Mouse (Mus musculus) thymus, postnatal 14 days (tissue): ENCODE data around the gene Arhgef25.

Experiments
- DNase-seq: peaks from one replicate; pipeline ENCODE4 v3.0.0; 2021

The Arhgef25 gene

GRCm38 (mm10) chr10:127183759-127184158, 6.1 kb downstream of the Arhgef25 start:
- no peak for DNase-seq

- no peak for DNase-seq
Observed at GRCm38 (mm10) chr10:127182624-127183023, 7.3 kb downstream of the Arhgef25 start.

DNA sequence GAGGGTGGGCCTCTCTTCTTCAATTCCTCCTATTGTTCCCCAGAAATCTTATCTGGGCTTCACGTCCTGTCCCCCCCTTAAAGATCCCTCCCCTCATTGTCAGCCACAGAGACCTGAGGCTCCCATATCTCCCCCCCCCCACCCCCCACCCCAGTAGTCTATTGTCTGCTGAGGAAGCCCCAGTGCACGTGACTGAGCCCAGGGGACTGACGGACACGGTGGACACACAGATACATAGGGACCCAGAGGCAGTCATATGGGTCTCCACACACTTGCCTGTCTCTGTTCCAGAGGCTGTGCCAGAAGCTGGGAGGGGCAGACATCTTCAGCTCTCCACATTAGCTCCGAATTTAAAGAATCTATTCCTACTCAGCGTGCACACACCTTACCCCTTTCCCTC, 8.3 kb downstream of the Arhgef25 start:
- DNase-seq: no peak

- DNase-seq: no peak
Observed at GRCm38 (mm10) chr10:127180695-127181047, 9.2 kb downstream of the Arhgef25 start.

DNA sequence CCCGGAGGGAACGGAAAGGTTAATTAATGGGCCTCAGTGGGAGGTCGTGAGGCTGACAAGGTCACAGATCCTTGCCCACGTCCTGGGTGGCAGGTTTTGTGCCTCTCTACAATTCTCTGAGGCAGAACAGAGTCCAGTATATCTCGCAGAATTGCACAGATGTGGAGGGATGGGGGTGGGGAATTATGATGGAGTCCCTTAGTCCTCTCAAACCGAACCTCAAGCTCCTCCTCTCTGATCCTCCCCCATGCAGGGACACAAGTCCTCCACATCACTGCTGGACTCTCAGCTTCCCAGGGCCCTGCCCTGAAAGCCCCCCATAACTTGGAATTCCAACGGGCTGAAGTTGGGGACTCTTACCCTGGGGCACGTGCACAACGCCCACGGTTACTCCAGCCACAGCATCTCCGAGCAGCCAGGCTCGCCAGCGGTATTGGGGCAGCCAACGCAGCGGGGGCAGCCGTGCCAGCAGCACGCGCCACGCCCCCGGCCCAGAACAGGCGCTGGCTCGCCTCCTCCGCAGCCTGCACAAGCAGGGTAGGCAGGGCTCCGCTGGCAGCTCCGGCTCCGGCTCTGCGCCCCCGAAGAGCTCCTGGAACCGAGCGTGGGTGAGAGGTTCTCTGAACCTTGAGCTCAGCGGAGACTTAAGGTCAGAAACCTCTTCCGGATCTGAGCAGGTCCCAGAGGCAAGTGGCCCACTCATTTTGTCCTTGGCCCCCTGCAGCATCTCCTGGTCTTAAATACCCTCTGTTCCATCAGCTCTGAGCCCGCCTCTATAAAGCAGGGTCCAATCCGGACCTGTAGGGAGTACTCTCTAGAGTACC, 9.8 kb downstream of the Arhgef25 start, which contains the start of gene Slc26a10:
Gene Slc26a10, minus strand, starts transcription at position 775 of the 824 bp plus-strand sequence.
- no peak for DNase-seq

GRCm38 (mm10) chr10:127178286-127179027, 11.4 kb downstream of the Arhgef25 start:
- DNase-seq: no peak

GRCm38 (mm10) chr10:127177719-127178118, 12.2 kb downstream of the Arhgef25 start:
- peak; percentile 60 for DNase-seq

DNA sequence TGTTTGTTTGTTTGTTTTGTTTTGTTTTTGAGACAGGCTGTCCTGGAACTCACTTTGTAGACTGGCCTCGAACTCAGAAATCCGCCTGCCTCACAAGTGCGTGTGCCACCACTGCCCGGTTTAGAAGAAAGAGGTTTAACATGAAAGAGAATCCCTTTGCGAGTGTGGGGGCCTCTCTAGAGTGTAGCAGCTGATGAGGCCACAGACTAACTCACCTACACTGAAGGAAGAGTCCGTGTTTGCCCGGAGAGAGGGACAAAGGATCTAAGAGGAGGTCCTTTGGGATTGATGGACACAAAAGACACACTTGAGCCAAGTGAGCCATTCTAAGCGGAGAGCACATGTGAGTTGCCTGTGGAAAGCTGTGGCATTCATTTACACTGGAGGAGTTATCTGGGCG, 12.6 kb downstream of the Arhgef25 start:
- DNase-seq: no peak

- DNase-seq: no peak
Observed at GRCm38 (mm10) chr10:127176756-127177155, 13.1 kb downstream of the Arhgef25 start.

GRCm38 (mm10) chr10:127176228-127176627, 13.7 kb downstream of the Arhgef25 start:
- no peak for DNase-seq

DNA sequence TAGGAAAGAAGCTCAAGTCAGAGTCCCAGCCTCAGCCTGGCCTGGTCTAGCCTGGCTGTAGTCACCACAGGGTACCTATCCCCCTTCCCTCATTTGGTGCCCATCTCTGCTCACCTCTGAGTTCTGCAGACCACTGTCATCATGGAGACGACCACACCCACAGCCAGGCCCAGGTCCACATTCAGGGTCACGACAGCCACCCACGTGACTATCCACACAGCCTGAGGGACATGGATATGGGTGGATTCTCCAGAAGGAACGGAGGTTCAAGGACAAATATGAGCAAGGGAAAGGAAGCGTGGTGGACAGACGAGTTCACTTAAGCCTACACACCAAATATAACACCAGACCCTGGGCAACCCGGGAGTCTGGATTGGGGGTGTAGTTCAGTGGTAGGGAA, 15.7 kb downstream of the Arhgef25 start:
- no peak for DNase-seq

DNA sequence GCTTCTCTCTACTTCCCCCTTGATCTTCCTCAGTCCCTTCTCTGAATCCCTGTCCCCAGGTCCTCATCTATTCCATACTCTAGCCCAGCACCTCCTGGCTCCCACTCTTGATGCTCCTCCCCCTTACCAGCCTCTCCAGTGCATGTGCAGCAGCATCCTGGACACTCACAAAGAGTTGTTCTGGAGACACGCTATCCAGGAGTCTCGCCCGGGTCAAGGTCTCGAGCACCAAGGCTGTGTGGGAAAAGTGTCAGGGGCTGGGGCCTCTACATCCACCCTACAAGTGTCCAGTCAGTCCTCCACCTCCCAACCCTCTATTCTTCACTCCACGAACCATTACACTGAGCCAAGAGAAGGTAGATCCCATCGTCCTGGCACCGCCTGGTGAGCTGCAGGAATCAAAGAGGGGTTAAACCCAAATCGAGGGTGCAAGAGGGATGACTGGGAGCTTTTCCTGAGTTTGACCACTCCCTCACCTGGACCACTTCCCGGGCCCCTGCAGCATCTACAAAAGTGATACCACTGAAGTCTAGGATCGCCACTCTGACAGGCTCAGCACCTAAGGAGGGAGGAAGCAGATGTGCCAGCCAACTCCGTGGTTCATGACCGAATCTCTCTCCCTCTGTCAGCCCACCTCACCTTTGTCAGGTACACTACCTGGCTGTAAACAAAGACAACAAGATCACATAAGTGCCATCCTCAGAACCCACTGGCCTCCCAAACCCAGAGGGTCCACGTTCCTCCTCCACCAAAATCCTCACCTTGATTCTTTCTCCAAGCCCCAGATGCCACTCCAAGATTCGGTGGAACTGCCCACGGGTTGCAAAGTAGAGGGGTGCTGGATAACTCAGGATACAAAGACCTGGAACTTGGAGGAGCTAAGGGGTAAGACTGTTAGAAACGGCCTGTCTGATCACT, 16.5 kb downstream of the Arhgef25 start:
- no peak for DNase-seq

DNA sequence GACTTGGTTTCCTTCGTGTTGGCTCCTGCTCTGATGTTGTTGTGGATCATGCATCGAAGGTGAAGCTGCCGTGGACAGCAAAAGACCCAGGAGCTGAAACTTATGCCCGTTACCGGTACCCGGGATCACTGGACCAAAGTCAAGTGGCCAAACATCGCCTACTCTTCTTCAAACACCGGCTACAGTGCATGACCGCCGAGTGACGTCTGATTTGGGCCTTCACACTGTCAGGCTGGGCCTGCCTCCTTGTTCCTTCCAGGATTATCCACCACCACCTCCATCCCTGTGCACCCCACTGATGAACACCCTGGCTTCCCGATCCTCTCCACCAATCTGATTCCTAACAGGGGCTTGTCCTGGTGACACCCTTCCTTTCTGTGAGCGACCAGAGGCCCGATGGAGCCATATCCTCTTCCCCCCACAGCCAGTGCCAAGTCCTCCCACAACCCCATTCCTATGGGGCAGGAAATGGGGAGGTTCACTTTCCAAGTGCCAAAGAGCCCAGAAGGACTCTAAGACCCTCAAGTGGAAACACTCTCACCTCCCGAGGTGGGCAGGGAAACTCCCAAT, 18.2 kb downstream of the Arhgef25 start:
- no peak for DNase-seq

DNA sequence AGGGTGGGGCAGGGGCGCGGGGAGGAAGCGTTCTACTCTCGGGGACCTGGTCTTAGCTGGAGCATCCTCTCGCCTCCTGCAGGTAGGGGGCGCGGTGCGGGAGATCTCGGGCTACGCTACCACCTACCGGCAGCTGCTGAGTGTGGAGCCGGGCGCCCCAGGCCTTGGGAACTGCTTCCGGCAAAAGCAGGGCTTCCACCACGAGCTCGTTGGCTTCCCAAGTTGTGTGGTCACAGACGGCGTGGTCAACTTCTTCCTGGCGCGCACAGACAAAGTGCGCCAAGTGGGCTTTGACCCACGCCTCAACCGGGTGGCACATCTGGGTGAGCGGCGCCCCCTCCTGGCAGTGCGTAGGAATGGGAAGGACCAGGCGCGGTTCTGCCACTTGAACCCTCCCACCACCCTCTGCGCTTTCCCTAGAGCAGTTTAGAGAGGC, 19.0 kb downstream of the Arhgef25 start:
- DNase-seq: peak; percentile 91

DNA sequence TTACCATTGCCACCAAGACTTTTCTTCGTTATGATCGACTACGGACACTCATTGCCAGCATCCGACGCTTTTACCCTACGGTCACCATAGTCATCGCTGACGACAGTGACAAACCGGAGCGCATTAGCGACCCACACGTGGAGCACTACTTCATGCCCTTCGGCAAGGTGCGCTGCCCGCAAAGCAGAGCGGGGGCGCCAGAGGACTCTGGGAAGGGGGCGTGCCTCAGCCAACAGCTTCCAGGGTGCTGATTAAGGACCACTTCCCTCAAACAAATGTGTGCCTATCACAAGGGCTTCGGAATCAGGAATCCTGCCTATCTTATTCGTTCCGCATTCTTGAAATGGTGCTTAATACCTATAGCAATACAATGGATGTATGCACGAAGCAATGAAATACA, 19.9 kb downstream of the Arhgef25 start:
- peak; percentile 46 for DNase-seq

- DNase-seq: no peak
Observed at GRCm38 (mm10) chr10:127167614-127168192, 22.2 kb downstream of the Arhgef25 start.

DNA sequence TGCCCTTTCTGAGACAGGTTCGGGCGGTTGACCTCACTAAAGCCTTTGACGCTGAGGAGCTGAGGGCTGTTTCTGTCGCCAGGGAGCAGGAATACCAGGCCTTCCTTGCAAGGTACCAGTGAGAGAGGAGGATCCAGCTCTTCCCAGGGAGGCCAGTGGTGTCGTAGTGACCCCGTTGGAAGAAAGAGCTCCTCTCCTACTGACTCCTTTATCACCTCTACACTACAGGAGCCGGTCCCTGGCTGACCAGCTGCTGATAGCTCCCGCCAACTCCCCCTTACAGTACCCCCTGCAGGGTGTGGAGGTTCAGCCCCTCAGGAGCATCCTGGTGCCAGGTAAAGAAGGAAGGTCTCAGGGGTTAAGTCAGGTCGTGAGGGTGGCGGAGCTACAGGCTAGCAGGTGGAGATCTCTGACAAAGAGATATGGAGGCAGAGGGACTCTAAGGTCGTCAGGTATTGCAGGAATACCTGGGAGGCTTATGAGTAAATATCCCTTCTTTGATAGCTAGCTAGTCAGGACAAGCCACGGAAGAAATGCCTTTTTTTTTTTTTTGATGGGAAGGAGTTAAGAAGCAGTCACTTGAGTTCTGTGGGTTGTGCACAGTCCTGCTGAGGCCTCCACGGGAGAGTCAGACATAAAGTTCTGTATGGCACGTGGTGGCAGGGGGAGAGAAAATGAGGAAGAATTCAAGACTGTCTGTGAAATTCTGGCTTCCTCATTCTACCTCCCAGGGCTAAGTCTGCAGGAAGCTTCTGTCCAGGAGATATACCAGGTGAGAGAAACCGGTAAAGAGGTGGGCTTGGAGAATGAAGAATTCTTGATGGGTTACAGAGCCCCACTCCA, 22.9 kb downstream of the Arhgef25 start:
- no peak for DNase-seq

DNA sequence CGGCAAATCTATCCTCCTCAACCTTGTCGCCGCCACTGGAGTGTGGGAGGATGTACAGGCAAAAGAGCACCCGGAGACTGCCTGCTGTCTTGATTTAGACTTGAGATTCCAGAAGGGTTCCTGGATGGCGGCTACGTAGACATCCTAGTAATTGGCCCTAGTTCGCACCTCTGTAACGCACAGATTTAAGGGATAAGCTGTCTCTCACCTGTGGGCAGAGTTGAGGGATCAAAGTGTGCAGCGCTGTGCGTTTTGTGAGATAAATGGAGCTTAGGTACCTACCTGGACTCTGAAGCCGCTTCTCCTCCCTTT, 23.5 kb downstream of the Arhgef25 start:
- no peak for DNase-seq

DNA sequence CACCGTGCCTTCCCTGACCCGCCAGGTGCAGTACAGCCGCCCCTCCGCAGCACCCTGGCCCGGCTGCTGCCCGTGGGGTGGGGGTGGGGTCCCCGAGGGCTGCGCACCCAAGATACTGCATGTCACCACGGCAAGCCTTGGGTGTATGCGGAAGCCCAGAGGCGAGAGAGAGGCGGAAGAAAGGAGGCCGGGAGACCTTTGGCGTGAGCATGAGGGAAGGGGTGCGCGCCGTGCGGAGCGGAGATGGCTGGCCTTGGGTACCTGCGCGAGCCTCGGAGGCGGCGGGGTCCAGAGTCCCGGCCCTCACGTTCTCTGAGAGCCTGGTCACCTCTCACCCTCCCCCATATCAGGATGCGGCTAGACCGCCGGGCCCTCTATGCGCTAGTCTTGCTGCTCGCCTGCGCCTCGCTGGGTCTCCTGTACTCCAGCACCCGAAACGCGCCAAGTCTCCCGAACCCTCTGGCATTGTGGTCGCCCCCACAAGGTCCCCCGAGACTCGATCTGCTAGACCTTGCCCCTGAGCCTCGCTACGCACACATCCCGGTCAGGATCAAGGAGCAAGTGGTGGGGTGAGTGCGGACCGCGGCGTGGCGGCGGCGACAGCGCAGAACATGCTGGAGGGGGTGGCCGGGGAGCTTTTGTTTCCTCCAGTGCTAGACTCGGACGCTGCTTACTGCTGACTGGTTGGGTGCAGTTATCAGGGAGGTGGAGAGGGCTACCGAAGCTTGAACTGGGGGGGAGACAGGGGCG, 24.1 kb downstream of the Arhgef25 start:
- DNase-seq: peak; percentile 83

DNA sequence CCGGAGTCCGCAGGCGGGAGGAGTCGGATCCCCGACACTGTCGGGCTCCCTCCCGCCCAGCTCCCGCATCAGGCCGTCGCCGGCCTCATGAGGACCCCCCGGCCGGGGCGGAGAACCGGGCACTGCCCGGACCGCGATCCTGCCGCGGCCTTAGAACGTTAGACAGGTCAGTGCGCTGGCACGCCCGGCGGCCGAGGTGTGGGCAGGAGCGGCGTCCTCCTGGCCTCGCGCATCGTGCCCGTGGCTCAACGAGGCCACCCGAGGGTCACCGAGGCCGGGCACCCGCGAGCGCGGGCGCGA, 24.6 kb downstream of the Arhgef25 start:
- no peak for DNase-seq
